Comparison of ENCODE assay signal across 29 mouse cellular contexts in the genomic region with DNA sequence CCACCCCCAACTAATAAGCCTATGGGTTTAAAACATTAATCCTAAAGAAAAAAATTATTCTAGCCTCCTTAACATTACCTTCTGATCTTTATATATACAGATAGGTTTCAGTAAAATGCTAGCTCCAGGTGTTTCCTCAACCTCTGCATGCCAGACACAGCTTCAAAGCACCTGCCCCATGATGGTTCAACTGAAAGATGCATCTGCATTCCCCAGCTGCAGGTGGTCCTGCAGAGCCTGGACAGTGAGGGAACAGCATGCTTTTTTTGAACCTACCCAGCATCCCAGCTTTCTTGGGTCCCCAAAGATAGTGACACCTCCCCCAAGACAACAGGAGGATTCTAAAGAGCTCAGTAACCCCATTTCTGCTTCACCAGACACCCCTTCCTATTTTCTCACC. TPM values are rescaled to one million over a fixed set of nuclear protein-coding genes. Genes with fewer than 3 reads are reported as not detected.
DNase-seq lines count a peak whose midpoint lies in the region; TF ChIP-seq lines count a peak whose summit lies in the region.
"Had no signal": no experiment of that assay in that cellular context is flagged by ENCODE, and none has a peak within 500 bp of the region (broad histone marks: within the 10 kb centered on the region; RNA-seq: fewer than 3 reads in every experiment).

No protein-coding gene starts in this region.

- H3K27me3 ChIP-seq in thymus, adult 2 months (ENCODE audit: control insufficient read depth, insufficient read depth, low read length), result no peaks in the 10 kb centered on the region

- H3K27ac ChIP-seq in thymus, adult 2 months (ENCODE audit: control insufficient read depth, insufficient read depth, low read length), result no peak overlapping the region; the same call in 1 of the 2 replicates
- H3K27ac ChIP-seq: forebrain, embryonic 10.5 days; forebrain, embryonic 13.5 days; gastrocnemius, adult 2 months; heart, embryonic 10.5 days; heart, embryonic 13.5 days; hindbrain, embryonic 14.5 days; hindbrain, postnatal 0 days had no signal

- no peak for TF ChIP-seq CTCF in thymus, adult 2 months (IDR thresholded peaks at IDR 0.05; ENCODE audit: borderline replicate concordance, control insufficient read depth, extremely low read depth, insufficient read depth, low read length, poor library complexity)

- DNase-seq in A20 (ENCODE audit: low read depth, low spot score), result peak; percentile 24
- DNase-seq in thymus, adult 2 months, result peak; percentile 73
- peak; percentile 79 for DNase-seq in thymus, postnatal 14 days
- DNase-seq in thymus, postnatal 4 days, result peak; percentile 57
- no peak for DNase-seq in embryo, embryonic 10.5 days (ENCODE audit: low spot score)
- no peak for DNase-seq in adrenal gland, postnatal 14 days
- no peak for DNase-seq in spleen, postnatal 36 days (ENCODE audit: low spot score in 2 of 2)
- DNase-seq: adrenal gland, adult 2 months; adrenal gland, postnatal 25 days; cerebellum, adult 18-20 months; cerebellum, adult 9-10 months; cerebellum, postnatal 14 days; embryo, embryonic 11 days; forebrain, postnatal 0 days; gastrocnemius, adult 2 months; gastrocnemius, postnatal 14 days; heart, adult 18-20 months; heart, postnatal 14 days; heart, postnatal 4 days had no signal

- H3K4me3 ChIP-seq in thymus, adult 2 months (ENCODE audit: control insufficient read depth, insufficient read depth, low read length), result no peak overlapping the region
- H3K4me3 ChIP-seq: forebrain, embryonic 10.5 days; forebrain, embryonic 13.5 days; gastrocnemius, adult 2 months; heart, embryonic 10.5 days; heart, embryonic 13.5 days had no signal

- no peaks in the 10 kb centered on the region for H3K36me3 ChIP-seq in thymus, adult 2 months (ENCODE audit: control insufficient read depth, insufficient read depth, low read length)
- H3K36me3 ChIP-seq: forebrain, embryonic 10.5 days; heart, embryonic 10.5 days; heart, embryonic 13.5 days had no signal

- peaks cover 40% of the 10 kb centered on the region for H3K4me1 ChIP-seq in thymus, adult 2 months (replicated peaks; ENCODE audit: control insufficient read depth, insufficient read depth, low read length)

- TF ChIP-seq POLR2A in thymus, adult 2 months (IDR thresholded peaks at IDR 0.05; ENCODE audit: control insufficient read depth, extremely low read depth, insufficient read depth, low read length, poor library complexity), result no peak

RNA-seq across cellular contexts. Expression of a gene that starts 1.5 kb away (rescaled TPM):
- polyA plus RNA-seq in thymus, adult 2 months (2012; rRNA removed), result 4.6 and 6.7 TPM in 2 replicates
- total RNA-seq in adrenal gland, postnatal 14 days (2021), result 1.7 and 2.7 TPM in 2 replicates
- polyA plus RNA-seq: embryonic facial prominence, embryonic 11.5 days; forebrain, embryonic 10.5 days; forebrain, embryonic 13.5 days; heart, embryonic 16.5 days; hindbrain, embryonic 11.5 days had no signal

RNA-seq across cellular contexts. Expression of a gene that starts 23.4 kb away (rescaled TPM):
- polyA plus RNA-seq in thymus, adult 2 months (2012; rRNA removed), result 142 and 170 TPM in 2 replicates
- 0.49 and 1.3 TPM in 2 replicates for total RNA-seq in adrenal gland, postnatal 14 days (2021)
- total RNA-seq: common myeloid progenitor, adult 5-6 weeks had no signal
- polyA plus RNA-seq: adrenal gland, adult 2 months had no signal

RNA-seq across cellular contexts. Expression of a gene that starts 56.1 kb away (rescaled TPM):
- 873 and 1,061 TPM in 2 replicates for polyA plus RNA-seq in thymus, adult 2 months (2012; rRNA removed)
- total RNA-seq in adrenal gland, postnatal 14 days (2021), result 93.3 and 154 TPM in 2 replicates

Comparison
In these comparisons a context has a peak if more than half of its experiments do, and no peak if none do; other contexts are left out.
1. DNase-seq: peak in A20 (single experiment), thymus, adult 2 months (single experiment), thymus, postnatal 14 days (single experiment) and thymus, postnatal 4 days (single experiment); none in embryo, embryonic 10.5 days (single experiment), adrenal gland, postnatal 14 days (single experiment) and spleen, postnatal 36 days (0 of 2).